Mouse (Mus musculus) kidney, postnatal 0 days (tissue): ENCODE measurements at regions not wholly inside any gene's neighbourhood (a gene's known extent, or its start where the extent isn't known, plus 50 kb on each side); places are given as distances from the start of the nearest gene placed in this dataset.
"Not testable (repeated sequence)": the region's sequence is repeated elsewhere in the genome, so short reads cannot be mapped to it uniquely, and the experiment has no call there.

Source experiments
- ATAC-seq: fragments of 200-750 bp; cut with Nextera tagmentation; replicated peaks from 2 replicates; pipeline ENCODE4 v1.8.0; 2017; ENCODE audit warnings: low read depth, moderate number of reproducible peaks, moderate TSS enrichment, moderate library complexity; ENCODE audit not compliant: low FRiP score
- DNase-seq: peaks from one replicate; pipeline ENCODE4 v3.0.0-alpha.2; 2016; ENCODE audit warnings: low spot score
- H3K27ac ChIP-seq: fragments of 300-500 bp; sonication (generic); 2 replicates; pipeline ENCODE4 v1.5.1; 2014; ENCODE audit warnings: mild to moderate bottlenecking
- H3K27me3 ChIP-seq: fragments of 300-500 bp; sonication (generic); 2 replicates; pipeline ENCODE4 v1.6.1; 2014; ENCODE audit warnings: low read length, mixed read lengths; ENCODE audit not compliant: insufficient read depth
- H3K36me3 ChIP-seq: fragments of 300-500 bp; sonication (generic); 2 replicates; pipeline ENCODE4 v1.6.1; 2014; ENCODE audit warnings: low read length, mixed read lengths; ENCODE audit not compliant: insufficient read depth
- H3K4me1 ChIP-seq: fragments of 300-500 bp; sonication (generic); replicated peaks from 2 replicates; pipeline ENCODE4 v1.6.1; 2014; ENCODE audit warnings: antibody characterized with exemption, low read length, mixed read lengths; ENCODE audit not compliant: insufficient read depth
- H3K4me2 ChIP-seq: fragments of 300-500 bp; sonication (generic); 2 replicates; pipeline ENCODE4 v1.6.1; 2014; ENCODE audit warnings: mild to moderate bottlenecking, low read length, moderate library complexity, mixed read lengths
- H3K4me3 ChIP-seq: fragments of 300-500 bp; sonication (generic); replicated peaks from 2 replicates; pipeline ENCODE4 v1.5.1; 2014; ENCODE audit warnings: low read depth, low read length
- H3K9ac ChIP-seq: fragments of 300-500 bp; sonication (generic); 2 replicates; pipeline ENCODE4 v1.6.1; 2014; ENCODE audit warnings: low read depth, low read length
- H3K9me3 ChIP-seq: fragments of 300-500 bp; sonication (generic); replicated peaks from 2 replicates; pipeline ENCODE4 v1.6.1; 2016; ENCODE audit warnings: low read length, inconsistent platforms, mixed read lengths
- CTCF ChIP-seq: IDR thresholded peaks from 2 replicates; pipeline ENCODE4 v1.5.1; 2016; ENCODE audit warnings: antibody characterized with exemption, low read depth, mild to moderate bottlenecking, moderate library complexity
- WGBS: fragments of 180-500 bp; shearing (Covaris S2); extraction: QIAGEN DNeasy Blood & Tissue Kit; methylation state at CpG from one replicate; pipeline ENCODE4 v1.1.7; 2014; 5-methylcytosine and 5-hydroxymethylcytosine counted together

DNA sequence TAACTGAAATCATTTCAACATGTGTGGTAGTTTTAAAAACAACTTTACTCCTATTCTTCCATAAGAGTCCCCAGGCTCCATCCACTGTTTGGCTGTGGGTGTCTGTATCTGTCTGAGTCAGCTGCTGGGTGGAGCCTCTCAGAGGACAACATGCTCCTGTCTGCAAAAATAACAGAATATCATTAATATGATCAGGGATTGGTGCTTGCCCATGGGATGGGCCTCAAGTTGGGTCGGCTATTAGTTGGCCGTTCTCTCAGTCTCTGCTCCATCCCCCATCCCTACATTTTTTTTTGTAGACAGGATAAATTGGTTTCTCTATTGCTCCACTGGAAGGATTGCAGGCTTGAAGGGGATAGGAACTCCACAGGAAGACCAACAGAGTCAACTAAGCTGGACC lies 108.5 kb upstream of the Fgf16 start:
- H3K36me3 ChIP-seq, H3K27ac ChIP-seq, DNase-seq, H3K9ac ChIP-seq, H3K4me1 ChIP-seq, H3K9me3 ChIP-seq, ATAC-seq, H3K4me2 ChIP-seq, H3K4me3 ChIP-seq, H3K27me3 ChIP-seq: not testable (repeated sequence)
- 95% methylated on average over 2 of the region's 2 CpGs for WGBS

DNA sequence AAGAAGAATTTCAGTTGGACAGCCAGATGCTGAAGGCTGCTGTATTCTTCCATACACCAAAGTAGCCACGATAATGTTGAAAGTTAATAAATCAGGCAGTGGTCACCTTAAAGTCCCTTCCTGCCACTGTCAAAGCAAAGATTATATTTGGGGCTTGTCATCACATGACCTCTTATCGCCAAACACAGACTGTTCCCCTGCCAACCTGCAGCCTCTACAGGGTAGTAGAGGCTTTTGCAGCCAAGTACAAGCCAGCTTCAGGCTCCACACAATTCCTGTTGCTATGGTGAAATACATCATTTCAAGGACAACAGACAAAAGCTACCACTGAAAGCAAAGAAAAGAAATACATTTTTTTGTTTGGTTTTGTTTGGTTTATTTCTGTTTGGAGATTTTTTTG lies 93.5 kb upstream of the Fgf16 start:
- Histone ChIP-seq H3K9ac (no peak overlapping the region), H3K4me1 (no peaks in the 10 kb centered on the region), H3K36me3 (no peaks in the 10 kb centered on the region), H3K27ac (no peak overlapping the region), H3K4me3 (no peak overlapping the region), H3K27me3 (no peaks in the 10 kb centered on the region), H3K4me2 (no peak overlapping the region), H3K9me3 (no peaks in the 10 kb centered on the region)
- TF ChIP-seq CTCF: no peak
- DNase-seq (no peak), ATAC-seq (no peak)
- 74% methylated on average over 2 of the region's 2 CpGs for WGBS

DNA sequence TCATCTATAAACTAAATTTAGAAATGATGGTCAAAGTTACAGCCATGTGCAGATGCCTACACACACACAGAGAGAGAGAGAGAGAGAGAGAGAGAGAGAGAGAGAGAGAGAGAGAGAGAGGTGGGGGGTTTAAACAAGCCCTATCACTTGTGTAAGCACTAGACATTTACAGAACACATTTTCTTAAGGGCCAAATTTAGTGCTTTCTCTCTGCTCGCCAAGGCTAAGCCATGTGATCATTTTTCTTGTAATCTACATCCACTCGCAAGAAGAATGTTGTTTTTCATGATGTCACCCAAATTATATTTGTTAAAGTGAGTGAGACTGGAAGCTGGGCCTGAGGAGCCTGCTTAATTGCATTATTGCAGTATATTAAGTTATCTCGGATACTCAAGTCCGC lies 92.8 kb upstream of the Fgf16 start:
- no peaks in the 10 kb centered on the region for H3K36me3 ChIP-seq
- H3K4me1 ChIP-seq: no peaks in the 10 kb centered on the region
- no peak overlapping the region for H3K9ac ChIP-seq
- no peaks in the 10 kb centered on the region for H3K9me3 ChIP-seq
- no peak overlapping the region for H3K4me3 ChIP-seq
- H3K27me3 ChIP-seq: no peaks in the 10 kb centered on the region
- H3K4me2 ChIP-seq: no peak overlapping the region
- DNase-seq (peak; percentile 31), ATAC-seq (no peak)
- 66% methylated on average over 4 of the region's 4 CpGs for WGBS
- no peak overlapping the region for H3K27ac ChIP-seq
- no peak for TF ChIP-seq CTCF

DNA sequence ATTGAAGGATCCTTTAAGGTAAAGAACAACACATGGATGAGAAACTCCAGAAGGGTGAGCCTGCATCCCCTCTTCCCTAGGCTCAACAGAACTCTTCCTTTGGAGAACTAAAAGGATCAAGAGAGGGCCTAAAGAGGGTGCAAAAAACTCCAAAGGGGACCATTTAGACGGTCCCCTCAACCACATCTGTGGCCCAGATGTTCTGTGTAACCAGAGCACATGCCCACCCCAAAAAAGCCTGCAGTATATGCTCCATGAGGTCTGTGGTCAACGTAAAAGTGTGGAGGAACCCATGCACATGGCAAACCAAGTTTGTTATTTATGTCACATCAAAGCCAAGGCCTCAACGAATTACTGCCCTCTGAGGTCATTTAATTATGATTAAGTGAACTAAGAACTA lies 89.2 kb upstream of the Fgf16 start:
- Histone ChIP-seq H3K9me3 (no peaks in the 10 kb centered on the region), H3K27ac (no peak overlapping the region), H3K4me3 (no peak overlapping the region), H3K9ac (no peak overlapping the region), H3K4me1 (no peaks in the 10 kb centered on the region), H3K27me3 (no peaks in the 10 kb centered on the region), H3K4me2 (no peak overlapping the region), H3K36me3 (no peaks in the 10 kb centered on the region)
- ATAC-seq (no peak), DNase-seq (no peak)
- TF ChIP-seq CTCF: no peak
- WGBS: 45% methylated on average over 3 of the region's 3 CpGs

DNA sequence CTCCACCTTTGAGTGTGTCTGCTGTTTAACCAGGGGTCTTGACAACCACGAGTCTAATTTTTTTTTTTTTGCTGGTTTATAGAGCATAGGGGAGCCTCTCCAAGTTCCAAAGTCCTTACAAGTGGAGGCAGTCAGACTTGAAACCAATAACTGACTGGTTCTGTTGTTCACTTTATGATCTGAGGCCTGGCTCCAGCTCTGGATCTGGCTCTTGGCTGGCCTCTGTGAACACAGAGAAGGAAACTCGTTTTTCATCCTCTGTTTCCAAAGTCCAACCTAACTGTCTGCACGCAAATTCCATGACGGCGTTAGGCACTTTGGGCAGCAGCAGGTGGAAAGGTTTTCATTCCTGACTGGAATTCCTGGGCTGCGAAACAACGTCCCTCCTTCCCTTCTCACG lies 80.4 kb upstream of the Fgf16 start:
- Histone ChIP-seq H3K9me3 (no peaks in the 10 kb centered on the region), H3K9ac (no peak overlapping the region), H3K27ac (no peak overlapping the region), H3K4me1 (no peaks in the 10 kb centered on the region), H3K36me3 (no peaks in the 10 kb centered on the region), H3K27me3 (no peaks in the 10 kb centered on the region), H3K4me3 (no peak overlapping the region), H3K4me2 (no peak overlapping the region)
- DNase-seq (no peak), ATAC-seq (no peak)
- TF ChIP-seq CTCF: no peak
- 61% methylated on average over 8 of the region's 8 CpGs for WGBS

DNA sequence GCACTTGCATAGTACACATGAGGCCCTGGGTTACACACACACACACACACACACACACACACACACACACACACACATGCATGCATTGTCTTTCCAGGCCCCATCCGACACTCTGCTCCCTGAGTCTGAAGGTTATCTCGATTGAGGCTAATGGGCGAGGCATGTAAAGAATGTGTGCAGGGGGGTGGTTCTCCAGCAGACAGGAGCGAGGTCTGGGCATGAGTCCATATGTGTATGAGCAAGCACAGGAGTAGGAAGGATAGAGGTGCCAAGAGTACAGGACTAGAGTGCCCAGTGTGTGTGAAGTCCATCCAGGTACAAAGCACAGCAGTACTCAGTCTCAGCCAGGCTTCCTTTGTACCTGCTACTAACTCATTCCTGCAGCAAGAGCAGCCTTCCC lies 79.6 kb upstream of the Fgf16 start:
- no peaks in the 10 kb centered on the region for H3K9me3 ChIP-seq
- no peak for DNase-seq

DNA sequence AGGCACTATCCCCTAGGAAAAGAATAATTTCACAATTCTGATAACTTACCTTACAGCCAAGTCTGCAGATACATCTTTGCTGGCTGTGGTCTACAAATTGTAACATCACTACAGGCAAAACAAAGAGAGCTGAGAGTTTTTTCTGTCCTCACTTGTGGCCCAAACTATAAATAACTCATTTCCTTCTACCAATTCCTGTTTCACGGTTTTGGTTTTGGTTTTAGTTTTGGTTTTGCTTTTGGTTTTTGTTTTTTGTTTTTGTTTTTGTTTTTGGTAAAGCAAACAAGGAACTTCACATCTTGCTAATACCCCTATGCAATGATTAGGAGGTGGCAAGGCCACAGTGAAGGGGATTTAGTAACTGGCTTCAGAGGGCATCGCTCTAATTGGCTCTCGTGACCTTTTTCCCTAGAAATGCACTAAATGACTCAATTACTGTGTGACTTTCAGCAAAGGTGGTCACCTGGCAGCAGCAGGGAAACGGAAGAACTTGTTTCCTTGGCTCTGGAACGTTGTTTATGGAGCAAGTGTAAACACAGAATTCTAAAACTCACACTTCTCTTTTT lies 53.3 kb upstream of the Fgf16 start:
- Histone ChIP-seq H3K4me2 (no peak overlapping the region), H3K9me3 (no peaks in the 10 kb centered on the region), H3K36me3 (no peaks in the 10 kb centered on the region), H3K9ac (no peak overlapping the region), H3K4me3 (no peak overlapping the region), H3K4me1 (no peaks in the 10 kb centered on the region), H3K27me3 (no peaks in the 10 kb centered on the region), H3K27ac (no peak overlapping the region)
- WGBS: 56% methylated on average over 5 of the region's 5 CpGs
- ATAC-seq (no peak), DNase-seq (no peak)
- no peak for TF ChIP-seq CTCF

More for the DNA sequence above, 79.6 kb upstream of the Fgf16 start:
- no peak overlapping the region for H3K27ac ChIP-seq
- H3K27me3 ChIP-seq: no peaks in the 10 kb centered on the region
- H3K4me1 ChIP-seq: no peaks in the 10 kb centered on the region
- no peaks in the 10 kb centered on the region for H3K36me3 ChIP-seq
- H3K9ac ChIP-seq: no peak overlapping the region
- no peak for TF ChIP-seq CTCF
- H3K4me2 ChIP-seq: no peak overlapping the region
- WGBS: 72% methylated on average over 4 of the region's 4 CpGs
- H3K4me3 ChIP-seq: no peak overlapping the region
- no peak for ATAC-seq
